Mouse (Mus musculus): ENCODE results near the gene Sprr2a3. TPM values are rescaled to one million over a fixed set of nuclear protein-coding genes. Genes with fewer than 3 reads are reported as not detected.
"Not testable (repeated sequence)": the region's sequence is repeated elsewhere in the genome, so short reads cannot be mapped to it uniquely, and the experiment has no call there.

Gene Sprr2a3
- polyA plus RNA-seq, 1 experiment, result 36.5 TPM

GRCm38 (mm10) chr3:92263462-92263861 is 21.8 kb upstream of the Sprr2a3 start:
- H3K27me3 ChIP-seq (ENCODE audit: control insufficient read depth, insufficient read depth, low read length, poor library complexity, severe bottlenecking); H3K36me3 ChIP-seq (ENCODE audit: control insufficient read depth, insufficient read depth, low read length, poor library complexity, severe bottlenecking); H3K4me1 ChIP-seq (ENCODE audit: control insufficient read depth, insufficient read depth, low read length); H3K9ac ChIP-seq (ENCODE audit: low read depth, poor library complexity, severe bottlenecking); H3K4me3 ChIP-seq (ENCODE audit: low read depth, low read length); H3K9me3 ChIP-seq (replicated peaks; ENCODE audit: control insufficient read depth, insufficient read depth, low read length, poor library complexity, severe bottlenecking); H3K27ac ChIP-seq (ENCODE audit: insufficient read depth, low read length): not testable (repeated sequence)

GRCm38 (mm10) chr3:92271414-92271985 is 13.7 kb upstream of the Sprr2a3 start:
- not testable (repeated sequence) for H3K36me3 ChIP-seq (ENCODE audit: control insufficient read depth, insufficient read depth, low read length, poor library complexity, severe bottlenecking); H3K4me1 ChIP-seq (ENCODE audit: control insufficient read depth, insufficient read depth, low read length); H3K27ac ChIP-seq (ENCODE audit: insufficient read depth, low read length); H3K4me3 ChIP-seq (ENCODE audit: low read depth, low read length); H3K9me3 ChIP-seq (replicated peaks; ENCODE audit: control insufficient read depth, insufficient read depth, low read length, poor library complexity, severe bottlenecking); H3K9ac ChIP-seq (ENCODE audit: low read depth, poor library complexity, severe bottlenecking); H3K27me3 ChIP-seq (ENCODE audit: control insufficient read depth, insufficient read depth, low read length, poor library complexity, severe bottlenecking)

- not testable (repeated sequence) for H3K9ac ChIP-seq (ENCODE audit: low read depth, poor library complexity, severe bottlenecking); H3K27me3 ChIP-seq (ENCODE audit: control insufficient read depth, insufficient read depth, low read length, poor library complexity, severe bottlenecking); H3K27ac ChIP-seq (ENCODE audit: insufficient read depth, low read length); H3K4me1 ChIP-seq (ENCODE audit: control insufficient read depth, insufficient read depth, low read length); H3K36me3 ChIP-seq (ENCODE audit: control insufficient read depth, insufficient read depth, low read length, poor library complexity, severe bottlenecking); H3K4me3 ChIP-seq (ENCODE audit: low read depth, low read length); H3K9me3 ChIP-seq (replicated peaks; ENCODE audit: control insufficient read depth, insufficient read depth, low read length, poor library complexity, severe bottlenecking)
Measured at GRCm38 (mm10) chr3:92273504-92273903, 11.7 kb upstream of the Sprr2a3 start.

- H3K36me3 ChIP-seq (ENCODE audit: control insufficient read depth, insufficient read depth, low read length, poor library complexity, severe bottlenecking), result not testable (repeated sequence)
Measured at GRCm38 (mm10) chr3:92274018-92274417, 11.2 kb upstream of the Sprr2a3 start.

GRCm38 (mm10) chr3:92279663-92280062 is 5.6 kb upstream of the Sprr2a3 start:
- not testable (repeated sequence) for H3K4me1 ChIP-seq (ENCODE audit: control insufficient read depth, insufficient read depth, low read length); H3K27me3 ChIP-seq (ENCODE audit: control insufficient read depth, insufficient read depth, low read length, poor library complexity, severe bottlenecking); H3K27ac ChIP-seq (ENCODE audit: insufficient read depth, low read length); H3K9ac ChIP-seq (ENCODE audit: low read depth, poor library complexity, severe bottlenecking); H3K36me3 ChIP-seq (ENCODE audit: control insufficient read depth, insufficient read depth, low read length, poor library complexity, severe bottlenecking); H3K4me3 ChIP-seq (ENCODE audit: low read depth, low read length); H3K9me3 ChIP-seq (replicated peaks; ENCODE audit: control insufficient read depth, insufficient read depth, low read length, poor library complexity, severe bottlenecking)

More at GRCm38 (mm10) chr3:92274018-92274417, 11.2 kb upstream of the Sprr2a3 start:
- not testable (repeated sequence) for H3K4me1 ChIP-seq (ENCODE audit: control insufficient read depth, insufficient read depth, low read length); H3K9ac ChIP-seq (ENCODE audit: low read depth, poor library complexity, severe bottlenecking); H3K27ac ChIP-seq (ENCODE audit: insufficient read depth, low read length); H3K27me3 ChIP-seq (ENCODE audit: control insufficient read depth, insufficient read depth, low read length, poor library complexity, severe bottlenecking); H3K9me3 ChIP-seq (replicated peaks; ENCODE audit: control insufficient read depth, insufficient read depth, low read length, poor library complexity, severe bottlenecking); H3K4me3 ChIP-seq (ENCODE audit: low read depth, low read length)

GRCm38 (mm10) chr3:92280963-92281606 is 4.1 kb upstream of the Sprr2a3 start:
- H3K27ac ChIP-seq (ENCODE audit: insufficient read depth, low read length); H3K27me3 ChIP-seq (ENCODE audit: control insufficient read depth, insufficient read depth, low read length, poor library complexity, severe bottlenecking); H3K4me1 ChIP-seq (ENCODE audit: control insufficient read depth, insufficient read depth, low read length): not testable (repeated sequence)

GRCm38 (mm10) chr3:92288489-92288888 is 3.3 kb downstream of the Sprr2a3 start:
- H3K27ac ChIP-seq (ENCODE audit: insufficient read depth, low read length); H3K4me3 ChIP-seq (ENCODE audit: low read depth, low read length); H3K9me3 ChIP-seq (replicated peaks; ENCODE audit: control insufficient read depth, insufficient read depth, low read length, poor library complexity, severe bottlenecking); H3K4me1 ChIP-seq (ENCODE audit: control insufficient read depth, insufficient read depth, low read length); H3K27me3 ChIP-seq (ENCODE audit: control insufficient read depth, insufficient read depth, low read length, poor library complexity, severe bottlenecking); H3K36me3 ChIP-seq (ENCODE audit: control insufficient read depth, insufficient read depth, low read length, poor library complexity, severe bottlenecking); H3K9ac ChIP-seq (ENCODE audit: low read depth, poor library complexity, severe bottlenecking): not testable (repeated sequence)

More at GRCm38 (mm10) chr3:92280963-92281606, 4.1 kb upstream of the Sprr2a3 start:
- not testable (repeated sequence) for H3K9ac ChIP-seq (ENCODE audit: low read depth, poor library complexity, severe bottlenecking); H3K36me3 ChIP-seq (ENCODE audit: control insufficient read depth, insufficient read depth, low read length, poor library complexity, severe bottlenecking); H3K9me3 ChIP-seq (replicated peaks; ENCODE audit: control insufficient read depth, insufficient read depth, low read length, poor library complexity, severe bottlenecking); H3K4me3 ChIP-seq (ENCODE audit: low read depth, low read length)
